Mouse (Mus musculus) embryonic facial prominence, embryonic 10.5 days (tissue): ENCODE measurements around the gene Astn1. TPM values are rescaled to one million over a fixed set of nuclear protein-coding genes. Genes with fewer than 3 reads are reported as not detected.

Experiments
- DNase-seq: peaks from one replicate; pipeline ENCODE4 v3.0.0-alpha.2; 2017; ENCODE audit warnings: low spot score
- H3K27ac ChIP-seq: fragments of 300-500 bp; sonication (generic); replicated peaks from 2 replicates; pipeline ENCODE4 v1.5.1; 2016; ENCODE audit warnings: mild to moderate bottlenecking
- H3K27me3 ChIP-seq: fragments of 300-500 bp; sonication (generic); replicated peaks from 2 replicates; pipeline ENCODE4 v1.6.1; 2016; ENCODE audit warnings: low read depth, mild to moderate bottlenecking; ENCODE audit not compliant: poor library complexity, severe bottlenecking
- H3K36me3 ChIP-seq: fragments of 300-500 bp; sonication (generic); replicated peaks from 2 replicates; pipeline ENCODE4 v1.6.1; 2016; ENCODE audit warnings: mild to moderate bottlenecking, moderate library complexity
- H3K4me1 ChIP-seq: fragments of 300-500 bp; sonication (generic); 2 replicates; pipeline ENCODE4 v1.6.1; 2016
- H3K4me3 ChIP-seq: fragments of 300-500 bp; sonication (generic); 2 replicates; pipeline ENCODE4 v1.5.1; 2016; ENCODE audit warnings: mild to moderate bottlenecking, moderate library complexity
- H3K9me3 ChIP-seq: fragments of 300-500 bp; sonication (generic); 2 replicates; pipeline ENCODE4 v1.6.1; 2016; ENCODE audit warnings: mild to moderate bottlenecking
- WGBS: fragments of 180-500 bp; shearing (Covaris S2); methylation state at CpG from one replicate; pipeline ENCODE4 v1.1.7; 2016; 5-methylcytosine and 5-hydroxymethylcytosine counted together
- polyA plus RNA-seq: library from polyadenylated mRNA; unstranded; fragments of >200 nt; fragmentation: Nextera tagmentation; extraction: Ambion mirVana; gene quantifications from 2 replicates; pipeline ENCODE4 v1.2.1, GENCODE M21; 2016

The Astn1 gene
- polyA plus RNA-seq, 1 experiment from 2014 or later: 5.2 TPM

GRCm38 (mm10) chr1:158654571-158655205, 292.6 kb downstream of the Astn1 start:
- Histone ChIP-seq H3K9me3 (no peaks in the 10 kb centered on the region), H3K27me3 (no peaks in the 10 kb centered on the region), H3K4me3 (no peak overlapping the region), H3K27ac (no peak overlapping the region), H3K4me1 (peaks cover 4% of the 10 kb centered on the region), H3K36me3 (no peaks in the 10 kb centered on the region)
- 43% methylated on average over 3 of the region's 3 CpGs for WGBS
- DNase-seq: no peak

GRCm38 (mm10) chr1:158656986-158657385, 294.9 kb downstream of the Astn1 start:
- WGBS: 90% methylated on average over 6 of the region's 6 CpGs
- H3K27ac ChIP-seq: no peak overlapping the region
- H3K27me3 ChIP-seq: no peaks in the 10 kb centered on the region
- H3K4me1 ChIP-seq: peaks cover 4% of the 10 kb centered on the region
- H3K4me3 ChIP-seq: no peak overlapping the region
- no peak for DNase-seq
- no peaks in the 10 kb centered on the region for H3K36me3 ChIP-seq
- no peaks in the 10 kb centered on the region for H3K9me3 ChIP-seq

DNA sequence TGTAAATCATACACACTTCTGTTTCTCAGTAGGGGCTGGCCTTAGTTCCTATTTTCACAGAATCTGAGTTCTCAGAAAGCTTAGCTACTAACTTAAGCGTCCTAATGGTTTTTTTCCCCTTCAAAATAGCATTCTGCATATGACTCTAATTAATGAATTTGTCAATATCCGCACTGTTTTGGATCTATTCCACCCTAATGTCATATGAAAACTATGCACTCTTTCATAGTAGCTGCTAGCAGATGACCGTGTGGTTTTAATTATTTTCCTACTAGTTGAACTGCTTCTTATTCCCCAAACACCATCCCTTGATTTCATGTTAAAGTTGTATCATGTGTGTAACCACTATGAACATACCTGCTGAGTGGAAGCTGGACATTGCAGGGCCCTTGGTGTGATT, 303.9 kb downstream of the Astn1 start:
- no peaks in the 10 kb centered on the region for H3K36me3 ChIP-seq
- no peak for DNase-seq
- 57% methylated on average over 3 of the region's 3 CpGs for WGBS
- no peaks in the 10 kb centered on the region for H3K27me3 ChIP-seq
- no peaks in the 10 kb centered on the region for H3K9me3 ChIP-seq
- no peak overlapping the region for H3K4me3 ChIP-seq
- no peak overlapping the region for H3K27ac ChIP-seq
- H3K4me1 ChIP-seq: 0 out of 2 replicates have a peak, but pooled peaks cover 3% of the 10 kb centered on the region

DNA sequence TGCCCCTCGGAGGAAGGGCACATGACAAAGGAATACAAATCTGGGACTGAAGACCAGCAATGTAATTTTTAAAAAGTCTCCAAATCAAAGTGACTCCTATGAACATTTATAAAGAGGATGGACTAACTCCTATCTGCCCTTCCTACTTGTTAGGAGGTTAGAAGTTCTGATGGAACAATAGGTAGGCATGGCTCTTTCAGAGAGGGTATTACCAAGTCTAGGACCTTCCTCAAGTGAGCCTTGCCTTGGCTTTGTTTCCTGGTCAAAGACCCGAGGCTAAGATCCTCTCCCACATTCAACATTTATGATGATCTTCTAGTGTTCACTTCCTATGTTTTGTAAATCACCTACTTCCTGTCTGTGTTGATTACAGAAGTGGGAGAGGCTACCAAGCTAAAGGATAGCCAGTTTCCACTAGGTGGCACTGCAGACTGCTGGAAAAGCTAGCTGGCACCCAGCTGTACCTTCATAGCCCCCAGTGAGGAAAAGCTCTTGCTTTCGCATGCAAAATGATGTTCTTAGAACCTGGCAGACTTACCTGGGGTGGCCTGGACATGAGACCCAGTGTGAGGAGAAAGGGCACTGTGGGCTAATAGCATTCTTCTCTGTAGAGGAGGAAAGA, 308.0 kb downstream of the Astn1 start:
- no peak overlapping the region for H3K27ac ChIP-seq
- 51% methylated on average over 3 of the region's 3 CpGs for WGBS
- peak; percentile 72 for DNase-seq

DNA sequence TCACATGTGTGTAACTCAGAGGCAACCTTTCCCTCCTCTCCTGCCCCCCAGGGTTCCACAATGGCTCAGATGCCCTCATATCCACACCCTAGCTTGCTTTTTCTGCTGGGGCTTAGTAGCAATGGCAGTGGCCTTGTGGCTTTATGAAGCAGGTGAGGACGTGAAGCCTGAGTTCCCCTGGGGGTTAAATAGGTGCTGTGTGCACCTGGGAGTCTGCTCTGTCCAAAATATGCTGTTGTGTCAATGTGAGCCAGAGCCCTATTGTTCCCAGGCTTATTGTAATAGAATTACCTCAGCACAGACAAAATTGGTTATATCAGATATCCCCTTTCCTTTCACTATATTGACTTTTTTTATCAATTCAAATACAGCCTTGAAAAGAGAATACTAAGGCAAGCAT, 325.7 kb downstream of the Astn1 start:
- H3K36me3 ChIP-seq: no peaks in the 10 kb centered on the region
- no peak overlapping the region for H3K27ac ChIP-seq
- no peaks in the 10 kb centered on the region for H3K9me3 ChIP-seq
- no peak for DNase-seq
- H3K4me1 ChIP-seq: no peaks in the 10 kb centered on the region
- no peak overlapping the region for H3K4me3 ChIP-seq
- WGBS: 69% methylated on average over 1 of the region's 1 CpGs
- no peaks in the 10 kb centered on the region for H3K27me3 ChIP-seq

More for the DNA sequence above, 308.0 kb downstream of the Astn1 start:
- Histone ChIP-seq H3K36me3 (no peaks in the 10 kb centered on the region; the same call in 1 of the 2 replicates), H3K4me3 (no peak overlapping the region), H3K4me1 (0 out of 2 replicates have a peak, but pooled peaks cover 3% of the 10 kb centered on the region), H3K27me3 (no peaks in the 10 kb centered on the region), H3K9me3 (no peaks in the 10 kb centered on the region)

DNA sequence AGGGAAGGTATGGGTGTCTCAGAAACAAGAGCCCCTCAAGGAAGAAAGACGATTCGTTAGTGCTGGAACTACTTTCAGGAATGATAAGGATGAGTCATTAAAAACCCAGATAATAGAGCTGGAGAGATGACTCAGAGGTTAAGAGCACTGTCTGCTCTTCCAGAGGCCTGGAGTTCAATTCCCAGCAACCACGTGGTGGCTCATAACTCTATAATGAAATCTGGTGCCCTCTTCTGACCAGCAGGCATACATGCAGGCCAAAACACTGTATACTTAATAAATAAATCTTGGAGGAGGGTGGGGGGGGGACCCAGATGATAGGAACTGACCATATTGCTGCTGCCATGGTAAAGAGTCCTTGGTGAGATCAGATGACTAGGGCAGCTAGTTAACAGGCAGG, 335.4 kb downstream of the Astn1 start:
- Histone ChIP-seq H3K27me3 (no peaks in the 10 kb centered on the region), H3K27ac (no peak overlapping the region), H3K36me3 (no peaks in the 10 kb centered on the region), H3K4me3 (no peak overlapping the region), H3K9me3 (no peaks in the 10 kb centered on the region), H3K4me1 (peaks cover 1% of the 10 kb centered on the region)
- DNase-seq: no peak
- 63% methylated on average over 3 of the region's 3 CpGs for WGBS

DNA sequence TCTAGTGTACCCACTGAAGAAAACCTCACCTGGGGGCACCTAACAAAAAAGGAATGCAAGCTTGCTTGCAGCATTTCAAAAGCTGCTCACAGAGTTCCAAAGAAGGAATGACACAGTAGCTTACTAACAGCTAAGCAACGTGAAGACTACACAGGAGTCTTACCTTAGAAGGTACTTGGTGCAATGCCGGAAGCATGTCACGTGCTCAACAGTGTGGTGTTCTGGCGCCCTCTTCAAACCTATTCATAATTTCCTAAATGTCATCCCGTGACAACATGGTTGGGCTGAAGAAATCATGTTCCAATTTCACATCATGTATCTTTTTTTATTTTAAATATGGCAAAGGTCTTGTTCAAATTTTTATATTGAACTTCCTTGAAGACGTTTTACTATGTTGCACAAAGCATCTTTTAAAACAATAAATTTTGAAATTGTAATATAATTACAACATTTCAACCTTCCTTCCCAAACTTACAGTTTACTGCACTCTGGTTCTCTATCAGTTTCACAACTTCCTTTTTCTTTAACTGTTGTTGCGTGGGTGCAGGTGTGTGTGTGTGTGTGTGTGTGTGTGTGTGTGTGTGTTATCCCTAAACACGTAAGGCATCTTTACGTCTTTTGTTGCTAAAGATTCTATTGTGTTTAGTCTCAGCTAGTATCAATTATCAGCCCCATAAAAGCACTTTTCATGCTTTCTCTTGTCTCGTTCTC, 335.9 kb downstream of the Astn1 start:
- no peaks in the 10 kb centered on the region for H3K9me3 ChIP-seq
- no peak overlapping the region for H3K4me3 ChIP-seq
- 86% methylated on average over 10 of the region's 10 CpGs for WGBS
- H3K36me3 ChIP-seq: no peaks in the 10 kb centered on the region
- DNase-seq: no peak
- no peak overlapping the region for H3K27ac ChIP-seq
- no peaks in the 10 kb centered on the region for H3K27me3 ChIP-seq
- H3K4me1 ChIP-seq: peaks cover 5% of the 10 kb centered on the region

DNA sequence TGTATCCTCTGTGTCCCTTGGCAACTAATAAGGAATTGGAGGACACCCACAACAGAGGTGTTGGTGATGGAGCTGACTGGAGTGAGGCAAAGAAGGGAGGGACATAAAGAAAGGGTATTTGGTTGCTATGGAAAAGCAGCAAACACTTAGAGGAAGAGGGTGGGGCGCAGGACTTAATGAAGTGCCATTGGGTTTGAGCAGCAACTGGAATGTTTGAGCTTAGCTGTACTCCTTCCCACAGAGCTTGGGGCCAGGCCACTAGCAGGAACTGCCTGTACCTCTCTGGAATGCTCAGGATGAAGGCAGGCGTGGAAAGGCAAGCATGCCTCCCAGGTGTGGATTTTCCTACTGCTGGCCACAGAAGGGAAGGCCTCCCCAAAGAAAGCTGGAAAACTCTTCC, 337.2 kb downstream of the Astn1 start:
- Histone ChIP-seq H3K4me1 (peaks cover 9% of the 10 kb centered on the region), H3K36me3 (no peaks in the 10 kb centered on the region), H3K27ac (no peak overlapping the region), H3K27me3 (no peaks in the 10 kb centered on the region), H3K4me3 (no peak overlapping the region), H3K9me3 (no peaks in the 10 kb centered on the region)
- DNase-seq: no peak
- 87% methylated on average over 2 of the region's 2 CpGs for WGBS

- H3K9me3 ChIP-seq: no peaks in the 10 kb centered on the region
- H3K27ac ChIP-seq: no peak overlapping the region
- DNase-seq: no peak
- no peaks in the 10 kb centered on the region for H3K36me3 ChIP-seq
- H3K4me1 ChIP-seq: peaks cover 9% of the 10 kb centered on the region
- no peaks in the 10 kb centered on the region for H3K27me3 ChIP-seq
- 86% methylated on average over 2 of the region's 2 CpGs for WGBS
- no peak overlapping the region for H3K4me3 ChIP-seq
Observed at GRCm38 (mm10) chr1:158700147-158700546, 338.1 kb downstream of the Astn1 start.

DNA sequence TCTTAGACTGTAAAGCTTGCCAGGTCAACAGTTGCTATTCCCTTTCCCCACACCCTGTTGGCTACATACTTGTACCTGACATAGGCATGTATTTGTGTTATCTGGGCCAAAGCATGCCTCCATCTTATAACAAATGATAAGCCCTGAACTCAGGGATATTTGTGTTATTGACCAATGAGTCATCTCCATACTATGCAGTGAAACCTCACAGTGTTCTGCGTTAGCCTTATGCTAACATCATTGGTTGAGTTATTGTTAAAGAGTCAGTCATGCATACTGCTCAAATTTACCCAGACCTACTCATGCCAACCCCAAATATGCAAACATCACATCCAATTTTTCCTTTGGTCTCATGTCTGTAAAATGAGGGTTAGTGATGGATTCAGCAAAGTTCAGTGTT, 339.3 kb downstream of the Astn1 start:
- H3K9me3 ChIP-seq: no peaks in the 10 kb centered on the region
- peaks cover 9% of the 10 kb centered on the region for H3K4me1 ChIP-seq
- H3K27me3 ChIP-seq: no peaks in the 10 kb centered on the region
- H3K4me3 ChIP-seq: no peak overlapping the region
- no peaks in the 10 kb centered on the region for H3K36me3 ChIP-seq
- DNase-seq: no peak
- 97% methylated on average over 1 of the region's 1 CpGs for WGBS
- H3K27ac ChIP-seq: no peak overlapping the region

- DNase-seq: peak; percentile 28
- peaks cover 7% of the 10 kb centered on the region; the same call in 1 of the 2 replicates for H3K4me1 ChIP-seq
- 40% methylated on average over 5 of the region's 5 CpGs for WGBS
- H3K9me3 ChIP-seq: no peaks in the 10 kb centered on the region
- H3K36me3 ChIP-seq: no peaks in the 10 kb centered on the region
- no peak overlapping the region for H3K4me3 ChIP-seq
- H3K27me3 ChIP-seq: no peaks in the 10 kb centered on the region
- no peak overlapping the region for H3K27ac ChIP-seq
Observed at GRCm38 (mm10) chr1:158713301-158714095, 351.4 kb downstream of the Astn1 start.

DNA sequence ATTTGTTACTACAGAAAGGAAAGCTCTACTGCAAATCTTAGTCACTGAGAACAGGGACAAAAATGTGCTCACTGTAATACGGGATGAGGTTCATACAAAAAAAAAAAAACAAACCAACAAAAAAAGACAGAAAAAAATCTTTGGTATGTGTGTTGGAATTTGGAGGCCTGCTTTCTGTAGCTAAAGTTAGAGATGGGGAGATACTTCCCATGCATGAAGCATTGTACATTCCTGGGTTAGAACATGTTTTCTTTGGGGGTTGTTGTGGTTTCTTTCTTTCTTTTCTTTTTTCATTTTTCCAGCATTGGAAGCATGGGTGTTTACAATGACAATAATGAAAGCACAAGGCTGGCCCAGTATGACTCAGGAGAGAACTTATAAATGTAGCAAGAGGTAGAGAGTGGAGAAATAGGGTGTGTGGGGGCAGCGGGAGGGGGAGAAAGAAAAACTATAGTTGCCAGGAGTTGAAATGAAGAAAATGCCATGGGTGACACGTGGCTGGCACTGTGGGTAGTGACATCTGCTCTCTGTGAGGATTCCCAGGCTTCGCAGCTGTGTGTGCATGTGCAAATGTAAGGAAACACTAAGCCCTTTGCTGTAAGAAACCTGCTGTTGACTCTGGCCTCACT, 370.9 kb downstream of the Astn1 start:
- Histone ChIP-seq H3K27me3 (no peaks in the 10 kb centered on the region), H3K36me3 (no peaks in the 10 kb centered on the region), H3K4me1 (no peaks in the 10 kb centered on the region), H3K9me3 (no peaks in the 10 kb centered on the region), H3K27ac (no peak overlapping the region), H3K4me3 (no peak overlapping the region)
- no peak for DNase-seq
- WGBS: 72% methylated on average over 4 of the region's 4 CpGs
